Comparison of ENCODE assay signal across 8 mouse cellular contexts in the genomic region with DNA sequence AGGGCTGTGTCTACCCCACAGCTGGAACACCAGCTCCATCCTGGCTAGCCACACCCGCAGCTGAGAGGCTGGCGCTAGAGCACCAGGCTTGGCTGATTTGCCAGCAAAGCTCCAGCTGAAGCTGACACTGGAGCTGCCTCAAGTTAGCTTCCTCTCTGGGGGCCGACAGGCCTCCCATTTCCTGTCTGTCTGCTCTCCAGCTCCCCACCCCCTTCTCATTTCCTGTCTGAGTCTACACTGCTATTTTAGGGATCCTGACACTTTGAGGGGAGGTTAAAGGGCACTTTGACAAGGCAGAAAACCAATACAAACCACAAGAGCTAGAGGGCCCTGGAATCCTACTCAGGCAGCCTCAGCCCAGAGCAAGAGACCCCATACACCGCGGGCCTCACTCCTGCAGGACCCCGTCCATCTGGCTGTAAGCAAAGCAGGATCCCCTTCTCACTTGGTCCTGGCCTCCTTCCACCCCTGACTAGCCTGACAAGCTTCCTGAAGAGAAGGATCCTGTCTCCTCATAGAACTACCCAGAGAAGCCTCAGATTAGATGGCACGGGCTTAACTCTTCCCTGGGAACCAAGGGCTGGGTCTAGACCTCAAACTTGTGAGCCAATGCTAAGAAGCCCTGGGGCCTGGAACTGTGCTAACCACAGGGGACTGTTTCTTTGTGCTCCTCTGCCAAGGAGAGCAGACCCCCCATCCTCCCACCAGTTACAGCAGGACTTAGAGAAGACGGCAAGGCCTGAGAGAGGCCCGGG. TPM values are rescaled to one million over a fixed set of nuclear protein-coding genes. Genes with fewer than 3 reads are reported as not detected.
A peak's percentile ranks its signal among the peaks of the same experiment; 100 is the strongest.
DNase-seq lines count a peak whose midpoint lies in the region; ATAC-seq lines count a peak whose summit lies in the region.

No protein-coding gene starts in this region.

- peaks cover 6% of the 10 kb centered on the region; the same call in 1 of the 2 replicates for H3K36me3 ChIP-seq in forebrain, embryonic 12.5 days (replicated peaks)

- no peaks in the 10 kb centered on the region for H3K9me3 ChIP-seq in forebrain, embryonic 12.5 days

- DNase-seq in B cell, adult 2 months, result peak; percentile 70 to 78
- peak; percentile 86 for DNase-seq in adipocyte (ENCODE audit: low spot score)
- peak; percentile 89 for DNase-seq in heart, postnatal 25 days (ENCODE audit: low spot score)
- peak; percentile 78 to 87 for DNase-seq in kidney, postnatal 4 days
- peak; percentile 88 to 94 for DNase-seq in lung, postnatal 4 days
- peak; percentile 28 to 41 for DNase-seq in spleen, postnatal 14 days (ENCODE audit: low spot score in 2 of 2)
- DNase-seq in cerebellum, adult 9-10 months, result no peak

- ATAC-seq in forebrain, embryonic 12.5 days (ENCODE audit: low FRiP score), result no peak

- H3K4me1 ChIP-seq in forebrain, embryonic 12.5 days, result peaks cover 7% of the 10 kb centered on the region; the same call in 1 of the 2 replicates

- peak overlapping the region; percentile 68 for H3K27ac ChIP-seq in forebrain, embryonic 12.5 days

- H3K27me3 ChIP-seq in forebrain, embryonic 12.5 days, result no peaks in the 10 kb centered on the region

- intact Hi-C loops in heart, postnatal 25 days (cut with DNase I), result loop anchor here (2.0 kb wide), 1 partner anchor 14 kb away; no protein-coding TSS in a partner anchor

- H3K4me2 ChIP-seq in forebrain, embryonic 12.5 days, result no peak overlapping the region

- 0 out of 2 replicates have a peak overlapping the region, but pooled peaks have one; percentile 17 for H3K9ac ChIP-seq in forebrain, embryonic 12.5 days

- H3K4me3 ChIP-seq in forebrain, embryonic 12.5 days (replicated peaks), result no peak overlapping the region

- WGBS in forebrain, embryonic 12.5 days, result 74% methylated on average over 9 of the region's 9 CpGs

RNA-seq across cellular contexts. Expression of gene Fmnl3, which starts 37.2 kb away (rescaled TPM):
- 12.1 and 14.1 TPM in 2 replicates for polyA plus RNA-seq in forebrain, embryonic 12.5 days (2016; fragmentation: Nextera tagmentation; extraction: Ambion mirVana)
- 10 to 100 TPM; 20.1 to 21.1 TPM for total RNA-seq in heart, postnatal 25 days (2021)

RNA-seq across cellular contexts. Expression of gene Fam186b, which starts 37.4 kb away (rescaled TPM):
- polyA plus RNA-seq in forebrain, embryonic 12.5 days (2016; fragmentation: Nextera tagmentation; extraction: Ambion mirVana), result 0.18 and 0.19 TPM in 2 replicates
- total RNA-seq in heart, postnatal 25 days (2021), result not detected

RNA-seq across cellular contexts. Expression of gene Prpf40b, which starts 38.2 kb away (rescaled TPM):
- polyA plus RNA-seq in forebrain, embryonic 12.5 days (2016; fragmentation: Nextera tagmentation; extraction: Ambion mirVana), result 86.9 and 88.2 TPM in 2 replicates
- total RNA-seq in heart, postnatal 25 days (2021), result 10 to 100 TPM; 20.2 to 20.7 TPM

RNA-seq across cellular contexts. Expression of gene Tmbim6, which starts 59.6 kb away (rescaled TPM):
- 252 and 256 TPM in 2 replicates for polyA plus RNA-seq in forebrain, embryonic 12.5 days (2016; fragmentation: Nextera tagmentation; extraction: Ambion mirVana)
- 100 to 1,000 TPM; 207 to 215 TPM for total RNA-seq in heart, postnatal 25 days (2021)
